Mouse (Mus musculus) neutrophil, adult 5-6 weeks (primary cell): ENCODE data around the gene Dync2li1. TPM values are rescaled to one million over a fixed set of nuclear protein-coding genes. Genes with fewer than 3 reads are reported as not detected.

Experiments
- ATAC-seq: fragments of 151-379, 151-347 bp; 2 replicates; pipeline ENCODE4 v1.8.0; 2017; ENCODE audit warnings: mild to moderate bottlenecking, moderate TSS enrichment; ENCODE audit not compliant: insufficient number of reproducible peaks, poor library complexity, low FRiP score, severe bottlenecking; ENCODE audit errors: extremely low read depth
- total RNA-seq: library from RNA; stranded (forward); fragments of 200-1000 nt; gene quantifications from 2 replicates; pipeline ENCODE4 v1.2.3, GENCODE M21; 2017

The Dync2li1 gene
- total RNA-seq, 1 experiment from 2014 or later = 4.2 TPM

DNA sequence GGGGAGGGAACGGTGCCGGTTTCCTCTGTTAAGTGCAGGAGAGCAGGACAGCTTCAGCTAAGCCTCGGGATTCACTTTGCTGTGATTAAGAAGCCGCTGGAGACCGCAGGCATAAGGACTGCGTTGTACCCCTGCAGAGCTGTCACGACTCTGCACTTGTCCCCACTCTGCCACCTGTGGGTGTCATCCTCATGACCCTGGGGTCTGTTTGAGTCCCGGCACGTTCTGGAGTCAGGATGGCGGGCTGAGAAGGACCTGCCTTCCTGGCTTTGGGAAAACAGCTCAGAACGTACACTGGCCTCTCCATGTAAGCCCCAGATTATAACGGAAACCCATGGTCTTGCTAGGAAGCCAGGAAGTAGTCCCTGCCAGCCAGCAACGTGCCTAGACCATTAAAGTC, 19.3 kb upstream of the Dync2li1 start:
- ATAC-seq = no peak

- ATAC-seq = peak; percentile 56; the same call in 1 of the 2 replicates
These were observed 18.7 kb upstream of the Dync2li1 start for GRCm38 (mm10) chr17:84607617-84608016.

GRCm38 (mm10) chr17:84608606-84609005, 17.7 kb upstream of the Dync2li1 start:
- ATAC-seq = no peak

GRCm38 (mm10) chr17:84611500-84611899, 14.8 kb upstream of the Dync2li1 start:
- no peak for ATAC-seq

GRCm38 (mm10) chr17:84611971-84612370, 14.3 kb upstream of the Dync2li1 start:
- no peak for ATAC-seq

GRCm38 (mm10) chr17:84615811-84616210, 10.5 kb upstream of the Dync2li1 start:
- ATAC-seq = no peak

GRCm38 (mm10) chr17:84616526-84617074, 9.7 kb upstream of the Dync2li1 start:
- no peak for ATAC-seq

GRCm38 (mm10) chr17:84617953-84618352, 8.3 kb upstream of the Dync2li1 start:
- no peak for ATAC-seq

DNA sequence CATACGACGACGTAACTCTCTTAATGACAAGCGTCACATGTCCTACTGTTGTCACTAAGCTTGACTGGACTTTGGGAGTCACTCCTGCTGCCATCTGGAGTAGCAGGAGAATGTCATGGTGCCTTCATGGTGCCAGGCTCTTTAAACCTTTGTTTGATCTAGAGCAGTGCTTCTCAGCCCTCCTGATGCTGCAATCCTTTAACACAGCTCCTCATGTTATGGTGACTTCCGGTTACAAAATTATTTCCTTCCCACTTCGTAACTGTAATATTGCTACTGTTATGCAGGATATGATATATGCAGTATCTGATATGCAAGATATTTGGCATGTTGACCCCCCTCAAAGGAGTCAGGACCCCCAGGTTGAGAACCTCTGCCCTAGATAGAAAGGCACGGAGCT, 7.2 kb upstream of the Dync2li1 start:
- no peak for ATAC-seq

DNA sequence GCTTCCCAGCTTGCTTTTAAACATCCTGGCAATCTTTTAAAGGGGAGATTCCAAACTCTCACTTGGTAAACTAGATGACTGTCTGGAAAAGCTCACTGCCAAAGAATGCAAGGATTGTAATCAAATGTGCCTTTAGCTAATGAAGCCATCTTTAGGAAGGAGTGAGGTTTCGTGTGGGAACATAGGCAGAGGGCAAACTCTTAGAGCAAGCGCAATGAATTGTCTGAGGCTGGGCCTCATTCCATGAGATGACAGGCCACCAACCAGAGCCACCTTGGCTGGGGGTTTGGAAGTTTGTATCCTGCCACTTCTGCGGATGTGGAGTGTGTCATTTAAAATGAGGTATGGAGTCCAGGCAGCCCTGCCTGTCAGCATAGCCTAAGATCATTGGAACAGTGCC, 6.2 kb upstream of the Dync2li1 start:
- no peak for ATAC-seq

DNA sequence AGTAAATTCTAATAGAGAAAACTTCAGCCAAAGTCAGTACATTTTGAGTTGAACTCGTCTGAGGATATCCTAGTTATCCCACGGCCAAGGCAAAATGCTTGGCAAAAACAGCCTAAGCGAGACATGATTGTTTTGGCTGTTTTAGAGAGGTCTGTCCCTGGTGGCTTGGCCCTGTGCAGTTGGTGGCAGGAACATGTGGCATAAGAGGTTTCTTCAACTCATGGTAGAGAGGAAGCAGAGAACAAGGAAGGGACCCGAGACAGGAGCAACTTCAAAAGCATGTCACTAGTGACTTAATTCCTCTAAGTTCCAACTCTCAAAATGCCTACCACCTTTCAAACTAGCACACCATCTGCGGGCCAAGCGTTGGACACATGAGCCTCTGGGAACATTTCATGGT, 5.7 kb upstream of the Dync2li1 start:
- ATAC-seq = no peak

GRCm38 (mm10) chr17:84621209-84621608, 5.1 kb upstream of the Dync2li1 start:
- no peak for ATAC-seq

DNA sequence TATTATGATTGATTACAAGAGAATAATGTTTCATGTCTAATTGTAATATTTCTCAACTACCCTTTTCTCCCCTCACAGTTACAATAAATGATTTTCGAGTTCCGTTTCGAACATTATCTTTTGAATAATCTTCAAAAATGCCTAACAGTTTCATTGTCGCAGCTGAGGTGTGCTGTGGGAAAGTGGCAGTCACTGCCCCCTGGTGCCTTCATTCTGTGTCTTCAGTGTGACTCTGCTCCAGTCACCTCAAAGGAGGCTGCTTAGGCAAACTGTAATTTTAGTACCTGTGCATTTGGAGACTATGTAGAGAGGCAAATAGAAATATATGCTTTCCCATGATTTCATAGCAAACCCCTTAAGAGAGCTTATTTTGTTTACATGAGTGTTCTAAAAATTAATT, 4.3 kb upstream of the Dync2li1 start:
- no peak for ATAC-seq

GRCm38 (mm10) chr17:84622873-84623272, 3.4 kb upstream of the Dync2li1 start:
- ATAC-seq = no peak

DNA sequence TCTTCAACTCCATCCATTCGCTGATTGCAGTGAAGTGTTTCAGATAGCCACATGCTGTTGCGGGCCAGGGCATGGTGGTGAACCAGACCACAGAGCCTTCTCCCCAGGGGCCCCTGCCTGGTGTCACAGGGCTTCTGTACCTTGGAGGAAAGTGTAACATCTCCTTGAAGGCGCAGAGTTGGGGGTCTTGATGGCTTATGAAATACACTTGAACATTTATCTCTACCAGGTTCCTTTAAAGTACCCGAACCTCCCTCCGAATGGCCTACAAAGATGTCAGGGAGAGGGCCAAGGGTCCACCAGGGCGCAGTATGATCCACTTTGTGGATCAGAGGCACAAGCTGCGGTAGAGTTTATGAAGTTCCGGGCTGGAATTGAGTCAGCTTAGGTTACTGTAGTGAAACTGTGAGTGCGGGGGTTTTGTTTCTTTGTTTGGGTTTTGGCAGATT, 585 bp downstream of the Dync2li1 start:
- ATAC-seq = no peak

- ATAC-seq = no peak
These were observed 1.4 kb downstream of the Dync2li1 start for GRCm38 (mm10) chr17:84627721-84628120.

GRCm38 (mm10) chr17:84628611-84629010, 2.3 kb downstream of the Dync2li1 start:
- ATAC-seq = no peak

GRCm38 (mm10) chr17:84631836-84632235, 5.5 kb downstream of the Dync2li1 start:
- no peak for ATAC-seq

DNA sequence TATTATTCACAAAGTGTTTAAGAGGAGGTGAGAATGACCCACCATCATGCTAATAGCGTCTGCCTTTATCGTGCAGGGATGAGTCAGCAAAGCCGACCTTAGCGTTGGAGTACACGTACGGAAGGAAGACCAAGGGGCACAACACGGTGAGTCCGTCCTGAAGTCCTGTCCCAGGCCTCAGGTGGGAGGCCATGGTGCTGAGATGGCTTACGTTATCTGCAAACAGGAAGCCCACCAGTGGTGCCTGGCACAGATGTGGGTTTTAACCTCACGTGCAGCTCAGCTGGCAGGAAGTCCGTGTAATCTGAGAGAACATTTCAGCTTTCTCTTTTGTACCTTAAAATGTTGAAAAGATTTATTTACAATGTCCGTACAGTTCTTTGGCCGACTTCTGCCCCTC, 7.1 kb downstream of the Dync2li1 start:
- peak; percentile 53 for ATAC-seq

GRCm38 (mm10) chr17:84636328-84636727, 10.0 kb downstream of the Dync2li1 start:
- ATAC-seq = no peak

DNA sequence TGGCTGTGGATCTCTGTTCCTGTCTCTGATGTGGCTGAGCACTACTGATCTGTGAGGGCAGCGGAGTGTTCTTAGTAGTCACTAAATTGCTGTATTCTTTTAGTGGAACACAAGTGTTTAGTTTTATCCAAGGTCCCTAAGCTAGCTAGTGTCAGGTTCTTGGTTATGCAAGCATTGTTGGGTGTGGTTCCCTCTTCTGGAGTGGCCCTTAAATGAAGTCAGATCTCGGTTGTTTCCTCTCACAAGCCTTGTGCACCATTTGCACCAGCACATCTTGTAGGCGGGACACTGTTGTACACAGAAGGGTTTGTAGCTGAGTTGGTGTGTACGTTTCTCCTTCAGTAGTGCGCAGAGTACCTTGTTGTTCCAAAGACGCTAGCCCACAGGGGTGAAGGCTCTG, 11.7 kb downstream of the Dync2li1 start:
- no peak for ATAC-seq
